Mouse (Mus musculus) left cerebral cortex, postnatal 36 days (tissue): ENCODE data around the gene Olfr1054. TPM values are rescaled to one million over a fixed set of nuclear protein-coding genes. Genes with fewer than 3 reads are reported as not detected.
"Not testable (repeated sequence)": the region's sequence is repeated elsewhere in the genome, so short reads cannot be mapped to it uniquely, and the experiment has no call there.

Source experiments
- DNase-seq, 2 experiments: peaks; one replicate each; pipeline ENCODE4 v3.0.0; 2021 to 2022; ENCODE audit warnings: low spot score in 2 of 2, mixed read lengths in 1 of 2
- intact Hi-C: fragments of 180-260 bp; cut with DNase I; formaldehyde crosslinking; loops from one replicate; pipeline ENCODE4 v1.15.1; 2025
- total RNA-seq, 2 experiments: library from RNA; stranded (reverse); gene quantifications; 2 replicates each; pipeline ENCODE4 v1.2.3; 2021

The Olfr1054 gene
- total RNA-seq, result not detected

DNA sequence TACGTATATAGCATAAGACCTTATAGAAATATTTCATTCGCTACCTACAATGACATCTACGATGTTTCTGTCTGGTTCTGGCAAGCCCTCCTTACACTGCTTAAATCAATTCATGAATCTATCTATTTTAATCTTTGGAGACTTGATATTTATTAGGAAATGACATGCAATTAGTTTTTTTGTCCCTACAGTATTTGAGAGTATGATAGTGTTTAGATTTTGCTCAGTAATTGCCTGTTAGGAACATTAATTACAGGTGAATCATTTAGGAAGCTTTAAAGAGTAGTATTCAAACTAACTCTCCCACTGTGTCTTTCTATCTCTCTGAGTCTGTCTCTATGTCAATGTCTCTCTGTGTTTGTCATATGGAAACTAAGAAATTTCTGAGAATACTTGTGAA is at the start of gene Olfr1054:
Gene Olfr1054, minus strand, starts transcription at position 101 of the 400 bp plus-strand sequence.
- no peak for DNase-seq
- intact Hi-C loops, result no loop called here

DNA sequence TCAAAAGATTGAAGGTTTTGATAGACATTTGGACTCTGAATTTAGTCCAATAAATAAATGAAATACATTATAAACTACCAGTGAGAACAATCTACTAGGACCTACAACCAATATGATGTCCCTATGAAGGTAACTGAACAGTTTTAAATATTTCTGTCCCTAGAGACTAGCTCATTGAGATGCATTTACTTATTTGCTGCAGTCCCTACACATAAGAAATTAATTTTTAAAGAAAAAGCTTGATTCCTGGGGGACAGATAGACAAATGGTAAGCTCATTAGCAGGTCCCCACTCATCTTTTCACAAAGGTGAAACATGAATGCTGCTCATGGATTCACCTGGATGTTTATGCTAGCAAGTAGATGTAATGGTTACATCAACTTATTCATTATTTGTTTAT is 43.1 kb upstream of the Olfr1054 start, which contains the start of gene Olfr1057:
Gene Olfr1057, minus strand, starts transcription at position 101 of the 400 bp plus-strand sequence.
- DNase-seq, result no peak
- intact Hi-C loops, result no loop called here

DNA sequence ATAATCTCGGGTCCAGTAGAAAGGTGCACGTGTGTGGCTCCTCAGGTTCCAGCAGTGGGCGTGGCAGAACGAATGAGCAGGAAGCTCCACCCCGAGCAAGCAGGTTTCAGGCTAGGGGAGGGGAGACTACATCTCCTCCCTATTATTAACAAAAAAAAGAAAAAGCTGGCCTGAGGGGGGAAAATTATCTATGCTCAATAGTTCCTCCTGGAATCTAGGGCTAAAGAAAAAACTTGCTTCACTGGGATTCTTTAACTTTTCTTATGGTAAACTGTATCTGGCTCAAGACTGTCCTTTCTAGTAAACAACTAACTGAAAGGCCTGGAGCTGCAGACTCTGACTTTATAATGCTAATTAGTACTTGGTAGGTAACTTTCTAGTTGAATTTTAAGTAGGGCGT is 31.1 kb upstream of the Olfr1054 start:
- intact Hi-C loops, DNase-seq: not testable (repeated sequence)

DNA sequence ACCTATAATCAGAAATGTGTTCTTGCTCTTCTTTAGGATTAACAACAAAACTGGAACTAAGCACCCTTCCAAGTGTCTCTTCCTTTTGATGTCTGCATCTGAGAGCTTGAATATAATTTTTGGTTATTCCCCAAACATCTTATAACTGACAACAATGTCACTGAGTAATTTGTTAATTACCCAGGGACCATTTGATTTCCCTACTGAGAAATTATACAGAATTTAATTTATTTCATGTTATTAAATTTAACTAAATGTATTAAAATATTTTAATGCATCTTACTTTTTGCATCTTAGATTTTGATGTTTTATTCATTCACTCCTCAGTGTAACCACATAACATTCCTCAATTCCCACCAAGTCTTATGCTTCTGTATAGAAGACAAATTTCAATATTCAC is 27.1 kb upstream of the Olfr1054 start, which contains the start of gene Olfr1056:
Gene Olfr1056, minus strand, starts transcription at position 101 of the 400 bp plus-strand sequence.
- intact Hi-C loops, result no loop called here
- DNase-seq, result no peak

DNA sequence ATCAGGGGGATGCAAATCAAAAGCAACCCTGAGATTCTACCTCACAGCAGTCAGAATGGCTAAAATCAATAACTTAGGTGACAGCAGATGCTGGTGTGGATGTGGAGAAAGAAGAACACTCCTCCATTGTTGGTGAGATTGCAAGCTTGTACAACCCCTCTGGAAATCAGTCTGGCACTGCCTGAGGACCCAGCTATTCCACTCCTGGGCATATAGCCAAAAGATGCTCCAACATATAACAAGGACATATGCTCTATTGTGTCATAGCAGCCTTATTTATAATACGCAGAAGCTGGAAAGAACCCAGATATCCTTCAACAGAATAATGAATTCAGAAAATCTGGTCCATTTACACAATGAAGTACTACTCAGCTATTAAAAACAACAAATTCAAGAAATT is 16.5 kb upstream of the Olfr1054 start:
- DNase-seq, intact Hi-C loops: not testable (repeated sequence)

DNA sequence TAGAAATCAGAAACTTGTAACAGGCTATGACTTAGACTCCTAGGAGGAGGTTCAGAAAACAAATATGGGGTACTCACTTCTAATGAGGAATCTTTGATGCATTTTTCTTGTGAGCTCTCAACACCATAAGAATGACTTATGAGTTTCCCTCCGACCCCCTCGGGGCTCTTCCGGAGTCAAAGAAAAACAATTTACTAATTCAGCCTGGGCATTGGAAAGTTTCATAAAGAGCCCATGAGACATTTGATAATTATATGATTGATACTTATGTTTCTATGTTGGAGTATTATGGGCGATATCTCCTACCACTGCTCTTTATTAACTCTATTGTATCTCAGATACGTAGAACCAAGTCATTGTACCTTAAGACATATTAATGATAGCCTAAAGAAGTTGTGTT is 15.0 kb upstream of the Olfr1054 start, which contains the start of gene Olfr1055:
Gene Olfr1055, minus strand, starts transcription at position 101 of the 400 bp plus-strand sequence.
- intact Hi-C loops, result no loop called here
- DNase-seq, result no peak

- DNase-seq, result no peak
- intact Hi-C loops, result no loop called here
Observed at GRCm38 (mm10) chr2:86315184-86315583, 20.0 kb downstream of the Olfr1054 start, which contains the start of gene Olfr1053. Olfr1053 (minus strand) TSS chr2:86315284.

DNA sequence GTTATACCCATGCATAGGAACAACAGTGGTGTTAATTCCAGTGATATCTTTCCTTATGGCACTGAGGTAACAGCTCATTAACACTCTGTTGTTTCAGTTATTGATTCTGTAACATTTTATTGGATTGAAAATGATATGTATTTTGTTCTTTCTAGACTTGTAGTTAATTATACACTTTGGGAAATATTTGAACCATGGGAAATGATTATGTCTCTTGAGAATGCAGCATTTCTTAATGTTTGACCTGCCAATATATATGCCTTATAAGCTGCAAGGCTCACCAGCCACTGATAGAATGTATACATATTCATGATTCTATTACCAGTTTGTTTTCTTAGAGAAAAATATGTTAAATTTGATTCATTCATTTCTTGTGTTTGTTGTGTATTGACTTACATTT is 43.1 kb downstream of the Olfr1054 start, which contains the start of gene Olfr1052:
Gene Olfr1052, plus strand, starts transcription at position 301 of the 400 bp plus-strand sequence.
- no peak for DNase-seq
- intact Hi-C loops, result no loop called here

Other genes starting within 250 kb of the Olfr1054 start
- gene Olfr1037, start 248.0 kb downstream of the Olfr1054 start, total RNA-seq, result not detected
- not detected for gene Olfr1039, start 199.5 kb downstream of the Olfr1054 start, total RNA-seq
- not detected for gene Olfr1040, start 188.7 kb downstream of the Olfr1054 start, total RNA-seq
- gene Olfr1042, start 173.6 kb downstream of the Olfr1054 start, total RNA-seq, result not detected
- gene Olfr1043, start 167.9 kb downstream of the Olfr1054 start, total RNA-seq, result not detected
- not detected for gene Olfr1044, start 157.6 kb downstream of the Olfr1054 start, total RNA-seq
- gene Olfr52, start 149.8 kb downstream of the Olfr1054 start, total RNA-seq, result not detected
- not detected for gene Olfr1045, start 132.4 kb downstream of the Olfr1054 start, total RNA-seq
- gene Olfr1046, start 116.1 kb downstream of the Olfr1054 start, total RNA-seq, result not detected
- gene Olfr1047, start 104.0 kb downstream of the Olfr1054 start, total RNA-seq, result not detected
- gene Olfr1048, start 95.1 kb downstream of the Olfr1054 start, total RNA-seq, result not detected
- gene Olfr1049, start 77.1 kb downstream of the Olfr1054 start, total RNA-seq, result not detected
- gene Olfr1051, start 56.3 kb downstream of the Olfr1054 start, total RNA-seq, result not detected
- gene Olfr1052, start 43.0 kb downstream of the Olfr1054 start, total RNA-seq, result not detected
- gene Olfr1053, start 20.1 kb downstream of the Olfr1054 start, total RNA-seq, result not detected
- not detected for gene Olfr1055, start 14.9 kb upstream of the Olfr1054 start, total RNA-seq
- gene Olfr1056, start 27.0 kb upstream of the Olfr1054 start, total RNA-seq, result not detected
- gene Olfr1057, start 43.0 kb upstream of the Olfr1054 start, total RNA-seq, result not detected
- gene Olfr1058, start 53.1 kb upstream of the Olfr1054 start, total RNA-seq, result not detected
- gene Olfr1061, start 78.6 kb upstream of the Olfr1054 start, total RNA-seq, result not detected
- gene Olfr1062, start 91.3 kb upstream of the Olfr1054 start, total RNA-seq, result not detected
- gene Olfr1065, start 115.2 kb upstream of the Olfr1054 start, total RNA-seq, result not detected
- not detected for gene Olfr1066, start 120.8 kb upstream of the Olfr1054 start, total RNA-seq
- gene Olfr228, start 152.0 kb upstream of the Olfr1054 start, total RNA-seq, result not detected
- gene Olfr1076, start 173.0 kb upstream of the Olfr1054 start, total RNA-seq, result not detected
- gene Olfr1079, start 207.0 kb upstream of the Olfr1054 start, total RNA-seq, result not detected
- gene Olfr1080, start 222.8 kb upstream of the Olfr1054 start, total RNA-seq, result not detected